In genomic region chr4:154916662-154917061, GRCm38 (mm10) we compare ENCODE assay signal across 13 mouse cellular contexts. TPM values are rescaled to one million over a fixed set of nuclear protein-coding genes. Genes with fewer than 3 reads are reported as not detected.
"Had no signal": no experiment of that assay in that cellular context is flagged by ENCODE, and none has a peak within 500 bp of the region (broad histone marks: within the 10 kb centered on the region; RNA-seq: fewer than 3 reads in every experiment).

No protein-coding gene starts in this region.

- H3K4me3 ChIP-seq: intestine, embryonic 15.5 days; left cerebral cortex, adult 2 months; limb, embryonic 15.5 days; midbrain, embryonic 13.5 days; myocyte; neural tube, embryonic 15.5 days had no signal

- H3K4me1 ChIP-seq: limb, embryonic 15.5 days; midbrain, embryonic 13.5 days; neural tube, embryonic 15.5 days had no signal

- H3K36me3 ChIP-seq: intestine, embryonic 15.5 days; limb, embryonic 15.5 days; midbrain, embryonic 13.5 days; neural tube, embryonic 15.5 days had no signal

- H3K27me3 ChIP-seq: intestine, embryonic 15.5 days; limb, embryonic 15.5 days; midbrain, embryonic 13.5 days; neural tube, embryonic 15.5 days had no signal

- ATAC-seq: intestine, embryonic 15.5 days; midbrain, embryonic 13.5 days had no signal

- H3K4me2 ChIP-seq: intestine, embryonic 15.5 days; limb, embryonic 15.5 days; lung, embryonic 14.5 days; midbrain, embryonic 13.5 days; neural tube, embryonic 15.5 days had no signal

- H3K9me3 ChIP-seq: intestine, embryonic 15.5 days; limb, embryonic 15.5 days; midbrain, embryonic 13.5 days; neural tube, embryonic 15.5 days had no signal

- DNase-seq: kidney, adult 8-10 months; lung, embryonic 14.5 days; lung, postnatal 10 days; right cerebral cortex, adult 18-20 months; right cerebral cortex, postnatal 25 days had no signal

- H3K27ac ChIP-seq: intestine, embryonic 15.5 days; left cerebral cortex, adult 2 months; limb, embryonic 15.5 days; midbrain, embryonic 13.5 days; neural tube, embryonic 15.5 days had no signal

- H3K9ac ChIP-seq: intestine, embryonic 15.5 days; limb, embryonic 15.5 days; lung, embryonic 14.5 days; midbrain, embryonic 13.5 days; neural tube, embryonic 15.5 days had no signal

RNA-seq across cellular contexts. Expression of gene Hes5, which starts 44.1 kb away (rescaled TPM):
- polyA plus RNA-seq: myocyte had no signal

RNA-seq across cellular contexts. Expression of gene Mmel1, which starts 47.3 kb away (rescaled TPM):
- polyA plus RNA-seq: kidney, embryonic 16.5 days; limb, embryonic 11.5 days had no signal
